Mouse (Mus musculus) liver, embryonic 14.5 days (tissue): ENCODE measurements around the gene Pnrc1.

Source experiments
- CTCF ChIP-seq: IDR thresholded peaks from 2 replicates; pipeline ENCODE4 v1.5.1; 2016; ENCODE audit warnings: antibody characterized with exemption, low read depth, control low read depth
- EP300 ChIP-seq: IDR thresholded peaks from 2 replicates; pipeline ENCODE4 v1.6.1; 2016; ENCODE audit warnings: antibody characterized with exemption, low read depth

- TF ChIP-seq CTCF, result no peak
- no peak for TF ChIP-seq EP300
Measured at GRCm38 (mm10) chr4:33290002-33290401, at the start of gene Pnrc1.
